Mouse (Mus musculus): ENCODE measurements around the gene Atxn1.
A peak's percentile ranks its signal among the peaks of the same experiment; 100 is the strongest.

Atxn1 gene

GRCm38 (mm10) chr13:45535731-45536453 lies 428.9 kb downstream of the Atxn1 start:
- DNase-seq (ENCODE audit: low read depth, low spot score), result no peak

DNA sequence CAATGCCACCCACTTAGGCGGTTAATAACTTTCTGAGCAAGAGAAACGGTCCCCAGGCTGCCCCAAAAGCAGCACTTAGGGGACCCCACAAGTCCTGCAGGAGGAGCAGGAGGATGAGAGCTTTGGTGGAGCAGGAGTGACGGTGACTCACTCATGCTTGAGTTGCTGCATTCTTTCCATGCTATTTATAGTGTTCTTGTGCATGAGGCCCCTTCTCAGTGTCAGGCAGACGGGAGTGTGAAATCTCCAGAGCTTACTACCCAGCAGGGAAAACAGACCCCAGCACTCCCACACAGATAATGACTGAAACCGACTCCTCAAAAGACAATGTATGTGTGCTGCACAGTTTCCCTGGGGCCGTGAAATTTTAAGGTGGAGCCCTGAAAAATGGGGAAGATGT lies 434.1 kb downstream of the Atxn1 start:
- no peak for DNase-seq (ENCODE audit: low read depth, low spot score)

DNA sequence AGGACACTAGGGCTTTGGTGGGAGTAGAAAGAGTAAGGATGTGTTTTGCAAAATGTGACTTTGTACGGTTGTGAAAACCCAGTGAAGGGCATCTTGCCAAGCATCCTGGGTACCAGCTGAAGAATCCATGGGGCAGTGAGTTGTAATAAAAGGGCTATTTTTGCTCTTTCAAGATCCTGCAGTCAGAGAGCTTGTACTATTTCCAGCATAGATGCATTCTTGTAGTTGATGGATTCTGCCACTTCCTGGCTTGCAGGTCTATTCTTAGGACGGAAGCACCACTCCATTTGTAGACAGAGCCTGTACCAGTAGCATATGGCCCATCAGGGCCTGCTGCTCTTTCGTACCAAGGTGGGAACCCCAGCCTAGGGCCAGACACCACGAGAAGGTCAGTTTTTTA lies 436.0 kb downstream of the Atxn1 start:
- DNase-seq (ENCODE audit: low read depth, low spot score), result no peak

GRCm38 (mm10) chr13:45527232-45527964 lies 437.4 kb downstream of the Atxn1 start:
- DNase-seq (ENCODE audit: low read depth, low spot score), result no peak

- no peak for DNase-seq (ENCODE audit: low read depth, low spot score)
These were observed 438.6 kb downstream of the Atxn1 start for GRCm38 (mm10) chr13:45526230-45526629.

DNA sequence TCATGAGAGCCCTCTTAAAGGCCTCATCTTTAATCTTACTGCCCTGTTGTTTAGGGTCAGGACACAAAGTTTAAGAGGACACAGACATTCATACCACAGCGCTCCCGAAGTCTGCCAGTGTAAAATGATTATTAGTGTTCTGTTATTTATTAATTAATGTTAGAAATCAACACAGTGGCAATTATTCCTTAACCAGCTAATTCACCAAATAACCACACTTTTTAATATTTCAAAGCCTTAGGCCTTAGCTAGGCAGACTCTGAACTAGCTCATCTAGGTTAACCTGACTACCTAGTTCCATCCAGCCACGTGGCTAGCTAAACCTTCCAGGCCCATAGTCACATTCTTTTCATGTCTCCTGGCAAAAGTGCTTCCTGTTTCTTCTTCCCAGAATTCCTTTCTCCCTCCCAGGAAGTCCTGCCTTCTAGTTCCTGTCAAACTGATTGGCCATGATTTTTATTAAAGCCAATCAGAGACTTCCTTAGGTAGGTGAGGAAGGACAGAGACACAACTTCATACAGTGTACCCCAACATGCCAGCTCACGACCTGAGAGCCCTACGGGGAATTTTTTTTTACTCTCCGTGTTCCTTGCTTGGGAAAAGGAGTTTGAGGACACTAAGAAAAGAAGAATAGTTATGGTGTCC lies 439.9 kb downstream of the Atxn1 start:
- DNase-seq (ENCODE audit: low read depth, low spot score), result no peak

DNA sequence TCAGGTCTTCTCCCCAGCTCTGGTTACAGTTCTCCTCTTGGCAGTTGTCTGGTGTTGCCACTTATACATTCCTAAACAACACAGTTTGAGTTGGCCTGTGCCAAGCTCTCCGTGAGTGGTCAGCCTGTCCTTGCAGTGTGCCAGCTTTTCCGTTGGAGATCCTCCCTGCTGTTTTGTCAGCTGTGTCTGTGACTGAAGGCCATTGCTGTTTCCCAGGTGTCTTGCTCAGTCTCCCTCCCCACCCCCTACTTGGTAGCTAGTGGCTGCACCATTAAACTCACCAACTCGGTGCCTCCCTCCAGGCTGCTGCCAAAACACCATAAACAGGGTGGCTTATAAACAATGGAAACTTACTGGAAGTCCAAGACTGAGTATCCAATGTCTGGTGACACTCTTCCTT lies 440.5 kb downstream of the Atxn1 start:
- DNase-seq (ENCODE audit: low read depth, low spot score), result no peak

DNA sequence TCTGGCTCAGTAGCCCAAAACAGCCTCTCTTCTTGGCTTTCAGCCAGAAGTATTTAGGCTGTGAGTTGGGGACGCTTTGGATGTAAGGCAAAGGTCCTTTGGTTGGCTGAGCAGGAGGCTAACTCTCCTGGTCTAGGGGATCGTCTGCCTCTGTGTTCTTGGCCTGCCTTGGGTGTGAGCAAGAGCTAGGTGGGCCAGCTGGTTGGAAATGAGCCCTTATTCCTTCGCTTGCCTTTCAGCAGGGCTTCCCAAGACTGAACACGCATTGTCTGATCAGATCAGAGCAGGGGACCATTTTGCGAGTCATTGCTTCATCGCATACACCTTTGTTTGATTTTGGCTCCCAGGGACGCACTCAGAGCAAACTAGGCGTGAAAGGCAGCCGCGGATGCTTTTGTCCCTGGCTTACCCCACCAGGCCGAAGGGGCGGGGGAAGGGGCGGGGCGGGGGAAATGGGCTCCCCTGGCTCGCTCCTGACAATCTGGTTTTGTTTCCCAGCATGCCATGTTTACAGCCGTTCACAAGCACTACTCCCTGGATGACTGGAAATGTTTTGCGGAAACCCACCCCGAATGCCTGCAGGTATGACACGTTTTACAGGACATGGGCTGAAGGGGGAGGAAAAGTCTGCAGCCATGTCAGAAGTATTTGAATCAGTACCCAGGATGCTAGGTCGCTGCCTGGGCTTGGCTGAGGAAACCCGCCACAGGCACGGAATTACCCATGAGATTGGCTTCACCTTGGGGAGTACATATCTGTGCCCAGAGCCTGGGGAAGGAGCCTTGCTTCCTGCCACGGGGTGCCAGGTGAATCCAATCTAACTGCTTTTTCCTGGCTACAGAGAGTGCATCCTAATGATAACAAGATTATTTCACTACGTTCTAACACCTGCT lies 448.1 kb downstream of the Atxn1 start:
- peak; percentile 52 for DNase-seq (ENCODE audit: low read depth, low spot score)

DNA sequence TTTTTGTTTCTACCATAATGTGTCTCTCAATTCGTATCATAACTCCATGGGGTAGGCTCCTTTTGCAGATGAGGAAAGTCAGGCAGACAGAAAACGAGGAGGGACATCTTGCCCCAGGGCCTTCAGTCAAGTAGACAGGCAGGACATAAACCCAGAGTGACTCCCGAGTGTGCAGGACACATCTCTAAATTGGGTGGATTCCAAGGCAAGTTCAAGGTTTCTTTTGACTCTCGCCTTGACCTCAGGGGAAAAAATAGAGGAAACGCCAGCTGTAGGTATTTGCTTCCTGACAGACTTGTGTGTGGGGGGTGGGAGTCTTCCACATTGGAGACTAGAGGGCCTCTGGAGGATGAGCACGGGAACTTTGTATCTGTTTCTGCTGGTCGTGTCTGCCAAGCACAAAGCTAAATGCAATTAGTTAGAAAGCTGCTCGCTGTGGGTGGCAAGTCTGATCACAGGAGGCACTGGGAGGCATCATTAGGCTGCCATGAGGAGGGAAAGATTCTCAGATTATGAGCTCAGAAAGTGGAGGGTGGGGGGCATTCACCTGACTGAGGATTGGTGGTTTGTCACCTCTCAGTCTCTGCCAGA lies 449.9 kb downstream of the Atxn1 start:
- DNase-seq (ENCODE audit: low read depth, low spot score), result no peak

DNA sequence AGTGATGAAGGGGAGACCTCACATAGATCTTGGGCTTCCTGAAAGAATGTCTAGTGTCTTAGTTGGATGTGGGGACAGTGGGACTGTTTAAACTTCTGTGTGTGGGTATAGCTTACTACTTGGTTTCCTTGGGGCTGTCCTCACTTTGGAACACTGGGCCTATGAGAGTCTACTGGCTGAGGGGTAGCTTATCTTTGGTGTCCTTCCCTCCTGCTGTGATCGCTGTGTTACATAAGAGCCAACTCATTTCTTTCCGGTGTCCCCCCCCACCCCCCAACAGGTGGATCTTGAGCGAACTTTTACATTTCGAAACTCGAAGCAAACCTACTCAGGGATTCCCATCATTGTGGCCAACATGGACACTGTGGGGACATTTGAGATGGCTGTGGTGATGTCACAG lies 450.7 kb downstream of the Atxn1 start:
- no peak for DNase-seq (ENCODE audit: low read depth, low spot score)

DNA sequence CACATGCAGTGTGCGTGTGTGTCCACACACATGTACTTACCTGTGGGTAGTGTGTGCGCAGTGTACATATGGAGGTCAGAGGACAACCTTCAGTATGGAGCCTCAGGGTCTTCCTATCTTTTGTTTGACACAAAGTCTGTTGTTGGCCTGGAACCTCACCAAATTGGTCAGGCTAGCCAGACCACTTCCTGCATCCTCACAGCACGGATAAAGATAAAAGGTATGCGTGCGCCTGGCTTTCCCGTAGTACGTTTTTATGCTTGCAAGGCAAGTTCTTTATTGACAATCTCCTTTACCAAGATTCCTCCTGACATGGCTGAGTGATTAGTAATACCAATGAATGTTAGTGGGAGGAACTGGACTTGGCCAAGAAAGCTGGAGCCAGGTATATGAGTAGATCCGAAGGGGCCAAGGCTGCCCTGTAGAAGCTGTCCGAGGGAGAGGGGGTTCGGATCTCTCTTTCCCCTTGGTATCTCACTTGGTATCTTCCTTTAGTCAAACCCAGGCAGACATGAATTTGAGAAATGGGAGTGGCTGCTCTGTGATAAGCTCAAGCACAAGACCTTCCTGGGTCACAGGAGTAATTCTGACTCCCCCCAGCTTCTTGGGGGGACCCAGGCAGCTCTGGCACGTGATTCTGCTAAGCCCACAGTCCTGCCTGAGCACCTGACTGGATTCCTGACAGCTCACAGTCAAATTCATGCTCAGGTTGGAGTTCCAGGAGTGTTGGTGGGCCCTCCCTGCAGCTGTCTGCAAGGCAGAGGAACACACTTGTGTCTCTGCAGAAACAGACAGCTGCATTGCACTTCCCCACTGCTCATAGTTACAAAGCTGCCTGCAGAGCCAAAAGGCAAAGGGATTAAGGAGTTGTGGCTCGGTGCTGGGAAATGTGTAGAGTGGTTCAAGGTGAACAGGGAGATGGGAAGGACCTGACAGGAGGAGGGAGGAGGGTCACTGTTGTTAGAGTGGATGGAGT lies 451.5 kb downstream of the Atxn1 start:
- no peak for DNase-seq (ENCODE audit: low read depth, low spot score)

DNA sequence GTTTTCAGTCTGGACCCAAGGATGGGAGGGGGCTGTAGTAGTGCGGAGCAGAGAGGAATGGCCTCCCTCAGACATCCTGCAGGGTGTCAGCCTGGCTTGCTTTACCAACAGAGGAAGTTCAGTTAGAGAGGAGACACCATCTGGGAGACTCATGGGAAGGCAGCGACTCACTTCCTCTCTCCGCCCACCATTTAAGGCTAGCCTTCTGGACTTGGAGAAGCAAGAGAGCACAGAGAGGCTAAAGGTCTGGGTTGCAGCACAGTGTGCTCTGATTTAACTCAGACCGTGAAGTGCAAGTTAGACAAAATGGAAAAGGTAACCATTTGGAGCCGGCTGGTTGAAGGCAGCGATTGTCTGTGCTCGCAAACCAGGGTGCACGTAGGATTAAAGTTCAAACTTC lies 452.3 kb downstream of the Atxn1 start:
- DNase-seq (ENCODE audit: low read depth, low spot score), result no peak

DNA sequence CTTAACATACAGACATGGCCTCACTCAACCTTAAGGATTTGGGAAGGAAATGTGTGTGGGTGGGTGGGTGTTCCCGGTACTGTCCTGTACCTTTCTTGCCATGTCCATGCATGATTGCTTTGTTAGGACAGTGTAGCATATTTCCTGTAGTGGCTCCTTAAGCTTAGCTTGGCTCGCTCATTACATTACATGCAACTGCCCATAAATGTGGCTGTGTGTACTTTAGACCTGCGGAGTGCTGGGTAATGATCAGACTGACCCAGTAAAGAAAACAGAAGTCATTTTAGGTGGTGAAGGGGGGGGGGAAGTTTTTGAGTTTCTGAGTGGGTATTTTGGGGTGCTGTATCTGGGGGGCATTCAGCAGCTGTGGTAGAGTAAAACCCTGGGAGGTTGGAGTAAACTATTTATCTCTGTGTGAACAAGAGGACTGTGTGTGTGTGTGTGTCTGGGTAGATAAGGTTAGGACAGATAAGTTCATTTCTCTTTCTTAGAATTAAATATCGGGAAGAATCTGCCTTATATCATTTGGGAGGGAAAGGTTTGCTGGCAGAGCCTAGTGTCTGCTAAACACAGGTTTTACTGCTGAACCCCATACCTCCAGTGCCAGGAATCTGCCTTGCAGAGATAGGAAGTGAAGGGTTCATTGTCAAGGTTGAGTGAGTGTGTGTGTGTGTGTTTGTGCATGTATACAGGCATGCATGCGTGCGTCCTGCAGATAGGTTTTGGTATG lies 452.9 kb downstream of the Atxn1 start:
- no peak for DNase-seq (ENCODE audit: low read depth, low spot score)

- DNase-seq (ENCODE audit: low read depth, low spot score), result no peak
These were observed 455.4 kb downstream of the Atxn1 start for GRCm38 (mm10) chr13:45509366-45509765.

- DNase-seq (ENCODE audit: low read depth, low spot score), result peak; percentile 34
These were observed 456.3 kb downstream of the Atxn1 start for GRCm38 (mm10) chr13:45508495-45508894.

GRCm38 (mm10) chr13:45507274-45508229 lies 457.3 kb downstream of the Atxn1 start, which contains the start of gene Gmpr:
Gmpr (plus strand) TSS chr13:45507444.
- peak; percentile 74 for DNase-seq (ENCODE audit: low read depth, low spot score)

- DNase-seq (ENCODE audit: low read depth, low spot score), result no peak
These were observed 459.3 kb downstream of the Atxn1 start for GRCm38 (mm10) chr13:45505546-45505945.

GRCm38 (mm10) chr13:45502791-45503190 lies 462.0 kb downstream of the Atxn1 start:
- DNase-seq (ENCODE audit: low read depth, low spot score), result no peak
